Mouse (Mus musculus) heart, postnatal 36 days (tissue): ENCODE data around the gene Azin2. TPM values are rescaled to one million over a fixed set of nuclear protein-coding genes. Genes with fewer than 3 reads are reported as not detected.

Source experiments
- DNase-seq, 2 experiments: peaks; one replicate each; pipeline ENCODE4 v3.0.0; 2021 to 2022
- intact Hi-C: fragments of 180-260 bp; cut with DNase I; formaldehyde crosslinking; loops from one replicate; pipeline ENCODE4 v1.15.1; 2025
- total RNA-seq, 2 experiments: library from RNA; stranded (reverse); gene quantifications; 2 replicates each; pipeline ENCODE4 v1.2.3; 2021

The Azin2 gene
- total RNA-seq, 2 experiments from 2014 or later: 2.4 to 3.0 TPM

- intact Hi-C loops: no loop called here
- no peak for DNase-seq
These were observed 18.9 kb upstream of the Azin2 start for GRCm38 (mm10) chr4:128980890-128981832.

- DNase-seq: no peak
- intact Hi-C loops: no loop called here
These were observed 16.4 kb upstream of the Azin2 start for GRCm38 (mm10) chr4:128978634-128979033.

GRCm38 (mm10) chr4:128977217-128977616, 15.0 kb upstream of the Azin2 start:
- DNase-seq: no peak
- intact Hi-C loops: no loop called here

- DNase-seq: no peak
- intact Hi-C loops: no loop called here
These were observed 14.3 kb upstream of the Azin2 start for GRCm38 (mm10) chr4:128976577-128976976.

- no peak for DNase-seq
- intact Hi-C loops: no loop called here
These were observed 12.4 kb upstream of the Azin2 start for GRCm38 (mm10) chr4:128974677-128975076.

- intact Hi-C loops: loop anchor here (1.0 kb wide), 2 partner anchors 111 to 115 kb away; no protein-coding TSS in a partner anchor
- peak; percentile 72 to 87 for DNase-seq
These were observed 8.9 kb upstream of the Azin2 start for GRCm38 (mm10) chr4:128971065-128971694.

GRCm38 (mm10) chr4:128970417-128970807, 8.2 kb upstream of the Azin2 start:
- DNase-seq: no peak
- intact Hi-C loops: no loop called here

- intact Hi-C loops: no loop called here
- DNase-seq: no peak
These were observed 7.6 kb upstream of the Azin2 start for GRCm38 (mm10) chr4:128969607-128970416.

- intact Hi-C loops: no loop called here
These were observed 6.8 kb upstream of the Azin2 start for GRCm38 (mm10) chr4:128969081-128969480.

GRCm38 (mm10) chr4:128966751-128967150, 4.5 kb upstream of the Azin2 start:
- DNase-seq: no peak
- intact Hi-C loops: no loop called here

More at GRCm38 (mm10) chr4:128969081-128969480, 6.8 kb upstream of the Azin2 start:
- DNase-seq: no peak

- intact Hi-C loops: no loop called here
These were observed 666 bp upstream of the Azin2 start for GRCm38 (mm10) chr4:128962926-128963290.

GRCm38 (mm10) chr4:128961301-128962028, 777 bp downstream of the Azin2 start:
- intact Hi-C loops: no loop called here
- DNase-seq: no peak

More at GRCm38 (mm10) chr4:128962926-128963290, 666 bp upstream of the Azin2 start:
- DNase-seq: no peak

- DNase-seq: no peak
- intact Hi-C loops: no loop called here
These were observed 2.6 kb downstream of the Azin2 start for GRCm38 (mm10) chr4:128959676-128960075.

GRCm38 (mm10) chr4:128958849-128959248, 3.4 kb downstream of the Azin2 start:
- no peak for DNase-seq
- intact Hi-C loops: no loop called here

- no peak for DNase-seq
- intact Hi-C loops: no loop called here
These were observed 4.1 kb downstream of the Azin2 start for GRCm38 (mm10) chr4:128958156-128958555.

GRCm38 (mm10) chr4:128957155-128957911, 4.9 kb downstream of the Azin2 start:
- intact Hi-C loops: no loop called here
- DNase-seq: peak in 1 of 2 experiments; percentile 30

- DNase-seq: no peak
- intact Hi-C loops: no loop called here
These were observed 8.4 kb downstream of the Azin2 start for GRCm38 (mm10) chr4:128953851-128954250.

- DNase-seq: peak; percentile 26 to 38
- intact Hi-C loops: no loop called here
These were observed 11.8 kb downstream of the Azin2 start for GRCm38 (mm10) chr4:128950461-128950860.

- DNase-seq: no peak
- intact Hi-C loops: no loop called here
These were observed 12.7 kb downstream of the Azin2 start for GRCm38 (mm10) chr4:128949470-128950005.
